Mouse (Mus musculus) heart, adult 11 months (tissue): ENCODE data around the gene Pla2g6.

Source experiments
- DNase-seq: peaks from one replicate; pipeline ENCODE4 v3.0.0; 2022

Pla2g6 gene

DNA sequence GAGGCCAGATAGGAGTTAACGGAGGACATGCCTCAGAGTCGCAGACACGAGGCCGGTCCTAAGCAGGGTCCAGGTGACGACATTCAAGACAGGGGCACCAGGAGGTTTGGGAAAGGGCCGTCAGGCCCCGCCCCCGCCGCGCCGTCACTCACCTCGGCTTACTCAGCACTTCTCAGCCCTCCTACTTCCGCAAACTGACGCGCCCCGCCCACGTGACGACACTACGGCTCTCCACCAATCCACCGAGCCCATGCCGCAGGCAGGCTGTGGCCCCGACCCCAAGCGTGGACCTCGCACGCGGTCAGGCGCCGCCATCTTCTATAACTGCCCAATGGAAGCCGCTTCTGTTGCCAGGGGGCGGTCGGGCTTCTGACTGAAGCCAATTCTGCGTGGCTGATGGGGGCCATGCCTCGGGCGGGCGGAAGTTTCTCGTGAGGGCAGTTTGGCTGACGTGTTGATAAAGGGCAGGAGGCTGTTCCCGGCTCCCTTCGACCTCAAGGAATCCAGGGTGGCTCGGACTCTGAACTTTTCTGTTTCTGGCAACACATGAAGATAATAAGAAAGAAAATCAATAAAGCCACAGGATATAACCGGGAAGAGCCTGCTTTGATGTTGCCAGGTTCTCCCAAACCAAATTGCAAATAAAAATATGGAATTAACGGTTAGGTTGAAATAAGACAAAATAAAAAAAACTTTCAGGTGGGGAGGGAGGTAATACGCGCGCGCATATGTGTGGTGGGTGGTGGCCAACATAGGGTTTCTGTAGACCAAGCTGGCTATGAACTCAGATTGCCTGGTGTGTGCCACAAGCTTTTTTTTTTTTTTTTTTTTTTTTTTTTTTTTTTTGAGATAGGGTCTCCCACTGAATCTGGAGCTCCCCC lies at the start of gene Pla2g6:
Gene Pla2g6 (minus strand): TSS at position 333 of the 881 bp plus-strand sequence.
- peak; percentile 100 for DNase-seq

DNA sequence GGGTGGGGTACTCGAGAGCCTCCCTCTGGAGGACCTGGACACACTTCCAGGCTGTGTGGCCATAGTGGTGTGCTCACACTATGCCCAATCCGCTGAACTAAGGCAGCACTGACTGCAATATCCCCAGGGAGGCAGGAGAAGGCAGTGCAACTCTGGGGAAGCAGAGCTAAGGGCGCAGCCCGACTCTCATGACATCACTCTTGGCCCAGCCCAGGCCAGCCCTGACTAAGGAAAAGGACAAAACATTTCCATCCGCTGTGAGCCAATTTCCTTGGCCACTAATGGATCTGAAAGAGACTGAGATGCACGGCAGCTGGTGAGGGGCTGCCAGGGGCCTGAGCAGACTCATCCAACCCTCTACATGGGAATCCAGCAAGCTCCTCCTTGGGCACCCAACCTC lies 49.5 kb upstream of the Pla2g6 start:
- DNase-seq: peak; percentile 99

DNA sequence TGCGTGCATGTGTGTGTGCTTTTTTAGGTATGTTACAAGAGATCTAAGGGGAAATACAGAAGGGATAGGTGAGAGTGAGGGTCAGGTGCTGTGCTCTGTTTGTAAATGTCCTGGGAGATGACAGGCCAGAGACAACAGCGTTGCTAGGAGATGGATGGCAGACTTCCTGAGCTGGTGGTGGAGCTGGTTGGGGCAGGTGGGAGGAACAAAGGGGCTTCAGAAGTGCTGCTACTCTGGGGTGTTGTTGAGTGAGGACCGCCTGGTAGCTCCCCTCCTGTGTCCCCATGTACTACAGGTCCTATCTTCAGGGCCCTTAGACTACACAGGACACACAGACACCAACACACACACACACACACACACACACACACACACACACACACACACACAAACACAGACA lies 46.6 kb upstream of the Pla2g6 start:
- DNase-seq: no peak

DNA sequence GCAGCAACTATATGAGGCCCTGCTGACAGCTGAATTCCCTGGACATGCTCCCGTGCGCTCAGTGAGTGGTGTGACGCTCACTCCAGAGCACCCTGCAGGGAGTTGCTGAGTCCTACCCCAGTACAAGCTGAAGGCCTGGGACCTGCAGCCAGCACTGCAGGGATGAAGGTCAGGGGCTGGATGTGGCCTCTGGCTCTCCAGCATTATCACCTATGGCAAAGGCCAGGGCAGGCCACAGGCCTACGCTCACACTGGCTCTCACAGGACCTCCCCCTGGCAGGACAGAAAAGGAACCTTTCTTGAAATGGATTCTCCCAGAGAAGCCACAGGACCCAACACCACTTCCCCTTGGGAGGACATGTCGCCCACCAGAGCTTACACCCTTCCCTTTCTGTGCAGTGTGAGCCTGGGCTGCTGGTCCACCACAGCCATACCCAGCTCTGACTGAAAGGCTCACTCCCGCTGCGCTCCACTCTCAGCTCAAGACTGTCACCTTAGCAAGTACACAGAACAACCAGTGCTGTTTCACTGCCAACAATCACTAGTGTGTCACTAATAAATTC lies 42.2 kb upstream of the Pla2g6 start:
- peak; percentile 93 for DNase-seq

DNA sequence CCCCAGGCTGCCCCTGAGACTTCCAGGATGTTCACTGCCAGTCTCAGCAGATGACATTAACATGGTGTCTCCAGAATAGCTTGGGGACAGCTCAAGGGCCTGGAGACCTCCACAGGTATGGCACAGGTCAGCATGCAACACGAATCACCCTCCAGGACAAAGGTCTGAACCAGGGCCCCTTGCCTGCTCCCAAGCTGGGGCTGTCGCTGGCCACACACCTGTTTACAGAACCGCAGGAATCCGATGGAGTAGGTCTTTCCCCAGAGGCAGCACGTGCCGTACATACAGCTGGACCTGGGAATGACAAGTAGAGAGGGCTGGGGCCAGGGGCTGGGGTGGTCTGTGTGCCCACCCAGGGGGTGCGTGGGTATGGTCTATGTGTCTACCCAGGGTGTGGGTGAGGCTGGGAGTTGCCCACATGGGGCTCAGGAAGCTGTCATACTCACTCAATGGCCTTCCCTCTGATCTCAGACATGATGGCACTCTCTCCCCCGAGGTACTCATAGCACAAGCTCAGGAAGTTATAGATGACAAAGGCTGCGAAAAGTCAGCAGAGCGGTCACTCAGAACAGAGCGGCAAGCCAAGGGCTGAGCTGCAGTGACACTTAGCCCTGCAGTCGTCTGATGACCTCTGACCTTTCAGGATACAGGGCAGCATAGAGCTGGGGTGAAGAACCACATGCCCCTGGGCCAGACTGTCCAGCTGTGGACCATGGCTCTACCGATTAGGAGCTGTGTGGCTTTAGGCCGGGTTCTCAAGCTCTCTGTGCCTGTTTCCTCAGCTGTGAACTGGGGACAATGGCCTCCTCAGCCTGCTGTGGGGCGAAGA lies 41.5 kb upstream of the Pla2g6 start:
- peak; percentile 95 for DNase-seq

DNA sequence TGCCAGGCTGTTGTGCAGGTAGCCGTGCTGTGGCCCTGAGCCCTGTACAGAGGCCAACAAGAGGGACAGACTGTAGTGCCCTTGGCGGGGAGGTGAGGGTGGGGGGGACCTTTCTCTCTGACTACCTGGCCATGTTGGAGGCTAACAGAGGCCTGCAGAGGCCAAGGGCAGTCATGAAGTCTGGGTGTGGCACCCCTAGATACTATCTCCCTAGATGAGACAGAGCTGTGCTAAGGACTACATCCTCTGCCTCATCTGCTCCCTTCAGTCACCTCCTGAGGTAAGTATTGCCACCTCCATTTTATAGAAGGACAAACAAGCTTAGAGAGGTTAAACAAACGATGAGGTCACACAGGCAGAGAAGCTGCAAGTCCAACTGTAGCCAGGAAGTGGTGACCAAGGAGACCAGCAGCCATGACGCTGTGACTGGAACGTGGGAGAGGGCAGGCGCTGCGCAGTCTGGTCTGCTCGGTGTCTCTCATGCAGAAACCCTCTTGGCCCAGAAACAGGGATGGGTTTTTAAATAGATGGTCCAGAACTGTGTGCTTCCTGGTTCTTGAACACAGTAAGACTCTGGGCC lies 40.8 kb upstream of the Pla2g6 start:
- peak; percentile 97 for DNase-seq

DNA sequence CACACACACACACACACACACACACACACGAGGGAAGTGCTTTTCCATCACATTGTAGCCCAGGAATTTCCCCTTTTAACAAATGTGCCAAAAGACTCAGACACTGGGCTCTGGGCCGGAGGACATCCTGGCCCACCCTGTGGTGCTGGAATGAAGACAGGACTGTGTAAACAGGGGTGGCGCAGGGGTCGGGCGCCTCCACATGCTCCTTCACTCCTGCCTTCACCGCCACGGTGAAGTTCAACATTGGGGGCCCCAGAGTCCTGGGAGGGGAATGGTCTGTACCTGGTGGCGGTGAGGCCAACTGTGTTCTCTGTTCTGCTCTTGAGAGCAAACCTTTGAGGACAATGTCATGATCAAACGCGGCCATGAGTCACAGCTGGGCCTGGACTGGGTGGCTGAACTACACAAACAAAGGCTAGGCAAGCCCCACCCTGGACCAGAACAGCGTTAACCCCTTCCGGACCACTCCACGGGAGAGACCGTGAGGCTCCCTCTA lies 40.2 kb upstream of the Pla2g6 start:
- DNase-seq: peak; percentile 99

DNA sequence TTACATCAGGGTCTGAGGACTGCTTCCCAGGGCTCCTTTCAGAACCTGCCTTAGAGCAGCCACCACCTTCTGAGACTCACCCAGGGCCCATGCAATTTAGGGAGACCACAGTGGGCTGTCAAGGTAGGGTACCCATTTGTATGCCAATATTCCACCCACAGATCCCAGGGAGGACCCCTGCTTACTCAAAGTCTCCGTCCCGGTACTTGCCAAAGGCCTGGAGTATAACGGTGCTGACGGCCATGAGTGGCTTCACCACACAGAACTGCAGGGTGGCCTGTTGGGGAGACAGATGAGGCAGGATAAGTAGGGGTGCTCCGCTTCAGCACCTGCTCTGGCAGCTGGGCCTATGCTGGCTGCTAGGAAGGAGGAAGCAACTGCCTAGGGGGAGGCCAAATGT lies 38.2 kb upstream of the Pla2g6 start:
- DNase-seq: peak; percentile 93

DNA sequence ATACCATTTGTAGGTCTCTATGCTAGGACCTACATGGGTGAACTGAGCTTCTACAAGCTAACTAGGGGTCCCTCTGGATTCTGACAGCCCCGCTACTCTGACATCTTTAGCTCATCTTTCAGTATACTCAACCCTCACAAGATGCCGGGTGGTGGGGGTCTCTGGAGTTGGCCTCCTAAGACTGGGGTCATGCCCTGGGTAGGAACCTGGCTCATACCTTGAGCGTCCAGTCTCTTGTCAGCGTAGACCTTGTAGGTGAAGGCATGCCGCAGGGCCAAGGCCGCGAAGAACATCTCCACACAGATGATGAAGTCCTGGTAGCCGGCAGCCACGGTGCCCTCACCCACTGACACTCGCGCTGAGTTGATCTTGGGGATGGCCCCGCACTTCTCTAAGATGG lies 36.9 kb upstream of the Pla2g6 start:
- DNase-seq: peak; percentile 92

DNA sequence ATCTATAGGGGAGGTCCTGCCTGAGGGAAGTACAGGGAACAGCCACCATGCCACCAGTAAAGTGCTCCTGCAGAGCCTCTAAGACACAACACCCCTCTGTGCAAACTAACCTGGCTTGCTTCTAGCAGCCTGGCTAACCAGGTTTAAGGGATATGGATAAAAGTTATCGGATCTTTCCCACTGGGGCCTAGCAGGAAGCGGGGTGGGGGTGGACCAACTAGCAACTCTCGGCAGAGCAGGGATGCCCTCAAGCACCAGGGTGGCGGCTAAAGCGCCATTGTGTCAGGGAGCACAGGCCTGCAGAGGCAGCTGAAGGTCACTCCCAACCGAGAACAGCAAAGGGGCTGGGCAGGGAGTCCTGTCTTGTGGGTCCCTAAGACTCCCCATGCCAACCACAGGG lies 35.9 kb upstream of the Pla2g6 start:
- peak; percentile 91 for DNase-seq

DNA sequence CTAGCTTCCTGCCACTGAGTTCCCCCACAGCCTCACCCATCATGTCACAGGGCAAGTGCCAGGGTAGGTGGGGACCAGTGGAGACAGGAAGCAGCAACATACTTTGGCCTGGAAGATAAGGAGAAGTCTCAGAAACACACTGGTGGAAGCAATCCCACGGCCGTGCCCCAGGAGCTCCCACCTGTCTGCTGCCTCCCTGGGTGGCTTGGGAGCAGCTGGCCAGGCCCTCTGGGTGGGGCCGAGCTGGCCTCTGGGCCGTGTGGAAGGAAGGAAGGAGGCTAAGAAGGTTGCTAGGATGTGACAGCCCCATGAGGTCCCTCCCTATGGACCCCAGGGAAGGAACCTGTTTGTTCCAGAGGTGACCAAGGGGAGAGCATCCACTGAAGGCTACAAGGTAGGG lies 32.8 kb upstream of the Pla2g6 start:
- peak; percentile 93 for DNase-seq

DNA sequence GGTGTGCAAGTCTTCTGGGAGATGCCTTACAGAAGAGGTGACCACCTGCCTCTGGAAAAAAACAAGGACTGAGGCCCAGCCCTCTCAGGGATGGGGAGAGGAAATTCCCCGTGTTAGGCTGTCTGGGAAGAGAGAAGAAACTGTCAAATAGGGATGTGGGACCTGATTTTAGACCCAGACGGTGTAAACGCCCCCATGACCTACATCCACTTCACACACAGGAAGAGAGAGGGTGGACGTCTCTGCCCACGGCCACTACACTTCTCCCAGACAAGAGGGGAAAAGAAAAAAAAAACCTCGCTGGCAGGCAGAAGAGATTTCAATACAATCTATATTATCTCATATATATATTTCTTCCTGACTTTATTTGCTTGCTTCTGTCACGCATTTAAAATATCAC lies 32.2 kb upstream of the Pla2g6 start:
- no peak for DNase-seq

DNA sequence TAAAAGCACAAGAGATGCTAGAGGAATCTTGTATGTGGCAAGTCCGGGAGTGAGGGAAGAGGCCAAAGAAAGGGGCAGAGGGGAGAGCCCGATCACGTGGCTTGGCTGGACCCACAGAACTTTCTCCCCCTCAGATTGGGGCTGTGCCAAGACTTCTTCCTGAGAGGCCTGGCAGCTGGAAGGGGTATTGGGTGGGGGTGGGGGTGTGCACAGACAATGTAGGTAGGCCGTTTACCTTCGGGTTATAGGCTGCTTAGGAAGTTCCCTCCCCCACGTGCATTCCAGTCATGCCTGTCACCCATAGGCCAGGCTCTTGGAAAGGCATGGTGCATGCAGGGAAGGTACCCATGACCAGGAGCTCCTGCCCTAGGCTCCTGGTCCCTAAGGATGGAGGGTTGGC lies 31.8 kb upstream of the Pla2g6 start:
- peak; percentile 93 for DNase-seq

DNA sequence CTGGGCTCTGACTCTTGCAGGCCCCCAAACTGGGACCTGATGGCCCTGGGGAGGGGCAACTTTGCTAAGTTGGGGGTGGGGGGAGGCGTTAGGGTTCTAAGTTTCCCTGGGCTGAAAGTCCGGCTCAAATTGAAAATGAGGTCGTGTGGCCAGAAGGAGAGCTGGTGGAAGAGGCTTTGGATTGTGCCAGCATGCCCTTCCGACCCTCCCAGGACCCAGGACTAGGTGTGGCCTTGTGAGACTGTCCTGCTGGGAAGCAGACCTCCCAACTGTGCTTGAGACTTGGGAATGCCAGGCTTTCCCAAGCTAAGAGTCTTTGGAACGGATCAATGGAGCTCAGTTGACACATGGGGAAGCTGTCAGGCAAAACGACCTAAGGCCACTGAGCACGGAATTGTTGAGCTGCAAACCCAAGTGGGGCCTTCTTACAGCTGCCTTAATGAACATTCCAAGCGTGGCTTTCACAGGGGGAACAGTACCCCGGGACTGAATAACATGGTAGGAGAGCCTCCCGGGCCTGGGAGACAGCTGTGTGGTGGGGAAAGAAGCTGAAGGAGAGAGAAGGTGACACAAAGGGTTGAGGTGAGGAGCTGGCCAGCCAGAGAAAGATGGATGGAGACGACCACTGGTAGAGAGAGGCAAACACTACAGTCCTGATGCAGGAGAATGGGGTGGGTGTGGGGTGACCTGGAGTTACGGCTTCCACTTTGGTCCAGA lies 29.9 kb upstream of the Pla2g6 start:
- peak; percentile 91 for DNase-seq

DNA sequence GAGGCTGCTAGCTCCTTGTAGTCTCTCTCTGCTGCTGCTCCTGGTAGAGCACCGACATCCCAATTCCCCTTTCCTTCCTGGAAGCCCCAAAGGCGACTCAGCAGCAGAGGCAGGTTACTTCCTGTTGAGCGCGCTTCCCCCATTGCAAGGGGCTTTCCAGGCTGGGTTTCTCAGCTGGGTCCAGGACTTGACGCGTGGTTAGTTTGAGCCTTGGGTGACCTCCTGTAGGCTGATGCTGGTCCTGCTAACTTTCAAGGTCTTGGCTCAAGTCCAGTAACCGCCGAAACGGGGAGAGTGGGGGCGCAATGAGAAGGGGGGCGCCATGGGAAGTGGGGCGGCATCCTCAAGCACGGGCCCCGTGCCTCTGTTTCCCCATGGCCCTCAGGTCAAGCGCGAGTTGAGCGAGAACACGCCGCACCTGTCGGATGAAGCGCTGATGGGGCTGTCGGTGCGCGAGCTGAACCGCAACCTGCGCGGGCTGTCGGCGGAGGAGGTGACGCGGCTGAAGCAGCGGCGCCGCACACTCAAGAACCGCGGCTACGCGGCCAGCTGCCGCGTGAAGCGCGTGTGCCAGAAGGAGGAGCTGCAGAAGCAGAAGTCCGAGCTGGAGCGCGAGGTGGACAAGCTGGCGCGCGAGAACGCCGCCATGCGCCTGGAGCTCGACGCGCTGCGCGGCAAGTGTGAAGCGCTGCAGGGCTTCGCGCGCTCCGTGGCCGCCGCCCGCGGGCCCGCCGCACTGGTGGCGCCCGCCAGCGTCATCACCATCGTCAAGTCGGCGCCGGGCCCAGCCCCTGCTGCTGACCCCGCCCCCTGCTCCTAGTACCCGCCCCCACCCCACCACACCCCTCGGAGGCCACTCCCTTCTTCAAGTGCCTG lies 29.1 kb upstream of the Pla2g6 start:
- peak; percentile 97 for DNase-seq

DNA sequence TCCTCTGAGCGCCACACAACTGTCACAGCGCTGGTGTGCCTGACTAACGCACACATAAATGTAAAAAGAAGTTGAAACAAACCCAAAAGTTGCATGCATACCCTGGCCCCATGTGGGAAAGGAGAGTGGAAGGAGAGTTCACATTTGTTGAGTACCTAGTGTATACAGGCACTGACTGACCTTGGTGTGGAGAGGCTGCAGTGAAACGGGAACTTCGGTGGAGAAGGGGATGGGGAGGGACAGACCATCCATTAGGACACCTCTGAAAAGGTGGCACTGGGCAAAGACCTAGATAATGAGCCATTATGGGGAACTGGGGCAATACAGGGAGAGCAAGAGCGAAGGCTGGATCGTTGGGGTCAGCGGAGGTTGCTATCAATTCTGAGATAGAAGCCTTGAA lies 28.3 kb upstream of the Pla2g6 start:
- DNase-seq: peak; percentile 92

DNA sequence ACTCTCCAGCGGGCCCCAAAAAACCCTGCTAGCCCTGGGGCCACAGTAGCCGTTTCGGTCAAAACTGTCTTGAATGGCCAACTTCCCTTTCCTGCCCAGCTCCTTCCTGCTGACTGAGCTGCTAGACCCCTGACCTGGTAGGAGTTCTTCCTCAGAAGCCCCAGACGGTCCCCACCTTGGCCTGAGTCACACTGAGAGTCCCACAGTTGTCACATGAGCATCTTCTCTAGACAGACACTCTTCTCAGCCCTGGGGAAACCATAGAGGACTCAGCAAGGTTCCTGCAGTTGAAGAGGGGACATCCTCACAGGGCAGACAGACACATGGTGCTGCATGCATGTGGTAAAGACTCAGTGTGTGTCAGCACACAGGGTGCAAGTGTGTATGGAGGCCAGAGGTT lies 26.4 kb upstream of the Pla2g6 start:
- DNase-seq: peak; percentile 86

DNA sequence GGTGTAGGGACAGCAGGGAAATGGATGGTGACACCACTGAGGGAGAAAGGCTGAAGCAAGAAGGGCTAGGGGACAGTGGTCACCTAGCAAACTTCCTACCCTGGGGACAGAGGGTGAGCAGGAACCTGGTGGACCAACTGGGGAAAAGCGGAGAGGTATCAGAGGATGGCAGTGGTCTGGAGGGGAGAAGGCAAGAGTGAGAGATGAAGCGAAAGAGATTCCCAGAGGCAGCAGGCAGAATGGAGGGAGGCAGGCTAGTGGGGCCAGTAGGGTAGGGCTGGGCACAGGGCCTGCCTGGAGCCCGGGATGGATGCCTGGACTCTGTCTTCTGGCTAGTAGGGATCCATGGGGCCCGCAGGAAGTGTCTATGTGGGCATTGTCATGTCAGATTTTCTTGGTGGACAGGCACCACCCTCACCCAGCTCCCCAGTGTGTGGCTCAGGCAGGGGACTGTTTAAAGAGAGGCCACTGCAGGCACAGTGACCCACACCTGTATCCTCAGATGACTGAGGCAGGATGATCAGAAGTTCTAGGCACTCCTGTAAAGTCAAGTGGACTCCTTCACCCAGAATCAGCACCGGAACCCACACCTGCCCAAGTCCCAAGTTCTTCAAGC lies 25.6 kb upstream of the Pla2g6 start:
- DNase-seq: peak; percentile 90

DNA sequence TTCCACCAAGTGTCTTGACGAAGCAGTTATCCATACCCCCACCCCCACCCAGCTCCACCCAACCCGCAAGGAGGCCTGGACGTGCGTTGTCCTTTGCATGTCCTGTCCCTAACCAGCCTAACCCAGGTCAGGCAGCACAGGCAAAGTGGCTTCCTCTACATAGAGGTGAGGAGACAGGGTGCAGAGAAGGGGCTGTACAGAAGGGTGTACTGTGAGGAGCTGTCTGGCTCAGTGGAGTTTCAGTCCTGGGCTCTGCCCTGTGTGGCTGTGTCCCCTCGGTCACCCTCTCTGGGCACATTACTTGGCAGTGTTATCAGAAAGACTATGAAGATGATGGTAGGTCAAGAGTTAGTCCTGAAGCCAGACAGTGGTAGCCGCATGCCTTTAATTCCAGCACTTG lies 24.3 kb upstream of the Pla2g6 start:
- peak; percentile 87 for DNase-seq

DNA sequence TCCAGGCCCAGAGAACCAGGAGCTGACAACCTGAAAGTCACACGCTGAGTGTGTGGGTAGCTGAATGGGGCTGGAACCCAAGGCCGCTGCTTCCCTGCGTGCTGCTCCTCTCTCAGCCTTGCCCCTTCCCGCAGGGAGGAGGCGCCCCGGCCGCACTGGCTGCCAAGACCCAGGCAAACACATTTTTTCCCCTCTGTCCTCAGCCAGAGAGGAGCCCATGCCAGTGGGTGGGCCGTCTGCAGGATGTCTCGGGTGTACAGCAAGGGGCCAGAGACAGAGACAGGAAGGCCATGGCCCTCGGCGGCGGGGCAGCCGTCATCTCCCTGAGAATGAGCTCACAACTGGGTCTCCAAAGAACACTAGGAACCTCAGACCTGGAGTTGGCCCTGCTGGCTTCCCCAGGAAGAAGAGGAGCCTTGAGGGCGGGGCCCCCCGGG lies 23.2 kb upstream of the Pla2g6 start:
- peak; percentile 99 for DNase-seq

DNA sequence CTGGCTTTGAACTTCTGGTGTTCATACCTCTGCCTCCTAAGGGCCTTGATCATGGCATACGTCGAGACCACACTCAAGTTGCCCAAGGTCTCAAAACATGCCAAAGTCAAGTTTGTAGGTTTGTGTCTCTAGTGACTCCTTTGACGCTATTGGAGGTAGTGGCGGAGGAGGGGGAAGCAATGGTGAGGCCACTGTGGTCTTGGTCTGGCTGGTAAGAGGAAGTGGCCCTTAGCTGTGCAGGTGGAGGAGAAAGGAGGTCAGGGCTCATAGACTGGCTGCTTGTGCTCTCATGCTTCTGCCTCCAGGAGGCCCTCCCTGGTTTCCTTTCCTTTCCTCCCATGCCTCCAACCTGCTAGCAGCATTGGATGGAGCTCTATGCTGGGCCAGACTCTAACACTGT lies 22.7 kb upstream of the Pla2g6 start:
- peak; percentile 87 for DNase-seq
